29 mouse cellular contexts compared by ENCODE assay signal in the genomic region with DNA sequence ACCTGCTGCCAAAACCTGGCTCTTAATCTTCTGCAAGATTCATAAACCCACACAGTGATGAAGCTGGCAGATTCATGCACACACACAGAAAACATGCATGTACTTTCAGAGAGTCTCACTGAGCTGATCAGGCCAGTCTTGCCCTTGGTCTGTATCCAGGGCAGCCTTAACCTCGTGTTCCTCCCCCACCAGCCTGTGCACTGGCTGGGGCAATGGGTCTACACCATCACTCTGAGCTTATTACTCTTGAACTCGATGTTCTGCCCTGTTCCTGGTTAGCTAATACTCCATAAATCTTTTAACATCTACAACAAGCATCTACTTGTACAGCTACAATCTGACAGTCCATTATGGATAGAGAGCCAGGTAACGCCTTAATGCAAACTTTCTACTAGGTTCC.
A peak's percentile ranks its signal among the peaks of the same experiment; 100 is the strongest.
DNase-seq lines count a peak whose midpoint lies in the region; ATAC-seq lines count a peak whose summit lies in the region.
"Had no signal": no experiment of that assay in that cellular context is flagged by ENCODE, and none has a peak within 500 bp of the region (broad histone marks: within the 10 kb centered on the region; RNA-seq: fewer than 3 reads in every experiment).

No protein-coding gene starts in this region.

- DNase-seq in kidney, adult 18-20 months = no peak
- DNase-seq in fat pad, adult 2 months (ENCODE audit: extremely low read depth, low read depth, low spot score) = peak; percentile 55
- DNase-seq in embryo, embryonic 10.5 days (ENCODE audit: low spot score) = no peak
- DNase-seq: adrenal gland, postnatal 25 days; cerebellum, adult 11-12 months; cerebellum, adult 9-11 months; gastrocnemius, postnatal 14 days; heart, adult 11 months; heart, postnatal 36 days; kidney, adult 2 months; kidney, postnatal 36 days; lung, adult 2 months; lung, postnatal 10 days; midbrain, embryonic 14.5 days; spleen, adult 18-20 months; thymus, postnatal 14 days had no signal

- H3K4me2 ChIP-seq in kidney, embryonic 15.5 days = no peak overlapping the region
- H3K4me2 ChIP-seq in embryonic facial prominence, embryonic 12.5 days (replicated peaks) = no peak overlapping the region
- H3K4me2 ChIP-seq in limb, embryonic 13.5 days (replicated peaks) = no peak overlapping the region
- H3K4me2 ChIP-seq: forebrain, embryonic 13.5 days; heart, embryonic 11.5 days; hindbrain, embryonic 14.5 days had no signal

- peaks cover 10% of the 10 kb centered on the region for H3K36me3 ChIP-seq in kidney, embryonic 15.5 days
- H3K36me3 ChIP-seq in embryonic facial prominence, embryonic 12.5 days = peaks cover 8% of the 10 kb centered on the region
- peaks cover 16% of the 10 kb centered on the region for H3K36me3 ChIP-seq in limb, embryonic 13.5 days

- ATAC-seq in kidney, embryonic 15.5 days (replicated peaks; ENCODE audit: low FRiP score) = no peak
- no peak for ATAC-seq in embryonic facial prominence, embryonic 12.5 days (ENCODE audit: insufficient number of reproducible peaks, insufficient read depth, low FRiP score, low TSS enrichment)
- no peak for ATAC-seq in limb, embryonic 13.5 days (ENCODE audit: low FRiP score, low read depth)
- no peak for ATAC-seq in frontal cortex, adult (ENCODE audit: low TSS enrichment)
- ATAC-seq: CD4-positive, CD25-positive, alpha-beta regulatory T cell, adult 4 months; forebrain, embryonic 13.5 days had no signal

- 59% methylated on average over 3 of the region's 3 CpGs for WGBS in kidney, embryonic 15.5 days
- 79% methylated on average over 3 of the region's 3 CpGs for WGBS in embryonic facial prominence, embryonic 12.5 days
- WGBS in limb, embryonic 13.5 days = 54% methylated on average over 3 of the region's 3 CpGs

- H3K27ac ChIP-seq in kidney, embryonic 15.5 days = peak overlapping the region; percentile 49
- H3K27ac ChIP-seq in embryonic facial prominence, embryonic 12.5 days = 0 out of 2 replicates have a peak overlapping the region, but pooled peaks have one; percentile 30
- peak overlapping the region; percentile 78; the same call in 1 of the 2 replicates for H3K27ac ChIP-seq in limb, embryonic 13.5 days
- H3K27ac ChIP-seq: forebrain, embryonic 13.5 days; hindbrain, embryonic 14.5 days; layer of hippocampus, adult 2 months; left cerebral cortex, adult 2 months; liver, embryonic 14.5 days; macrophage had no signal

- no peak overlapping the region for H3K4me3 ChIP-seq in kidney, embryonic 15.5 days (replicated peaks)
- H3K4me3 ChIP-seq in embryonic facial prominence, embryonic 12.5 days = no peak overlapping the region
- H3K4me3 ChIP-seq in limb, embryonic 13.5 days = no peak overlapping the region
- H3K4me3 ChIP-seq: erythroblast, embryonic 14.5 days; forebrain, embryonic 13.5 days; layer of hippocampus, adult 2 months; left cerebral cortex, adult 2 months had no signal

- no peaks in the 10 kb centered on the region for H3K9me3 ChIP-seq in kidney, embryonic 15.5 days (replicated peaks)
- H3K9me3 ChIP-seq in embryonic facial prominence, embryonic 12.5 days = no peaks in the 10 kb centered on the region
- H3K9me3 ChIP-seq in limb, embryonic 13.5 days = no peaks in the 10 kb centered on the region
- H3K9me3 ChIP-seq: forebrain, embryonic 13.5 days had no signal

- no peaks in the 10 kb centered on the region for H3K27me3 ChIP-seq in kidney, embryonic 15.5 days
- no peaks in the 10 kb centered on the region for H3K27me3 ChIP-seq in embryonic facial prominence, embryonic 12.5 days
- H3K27me3 ChIP-seq in limb, embryonic 13.5 days = no peaks in the 10 kb centered on the region
- H3K27me3 ChIP-seq: forebrain, embryonic 13.5 days had no signal

- peaks cover 57% of the 10 kb centered on the region for H3K4me1 ChIP-seq in kidney, embryonic 15.5 days
- H3K4me1 ChIP-seq in embryonic facial prominence, embryonic 12.5 days = peaks cover 46% of the 10 kb centered on the region
- H3K4me1 ChIP-seq in limb, embryonic 13.5 days = peaks cover 61% of the 10 kb centered on the region

- no peak overlapping the region for H3K9ac ChIP-seq in kidney, embryonic 15.5 days
- no peak overlapping the region for H3K9ac ChIP-seq in embryonic facial prominence, embryonic 12.5 days
- no peak overlapping the region for H3K9ac ChIP-seq in limb, embryonic 13.5 days
- H3K9ac ChIP-seq: forebrain, embryonic 13.5 days; hindbrain, embryonic 14.5 days; liver, embryonic 14.5 days had no signal
